Mouse (Mus musculus): ENCODE results near the gene Epn2. TPM values are rescaled to one million over a fixed set of nuclear protein-coding genes. Genes with fewer than 3 reads are reported as not detected.

The Epn2 gene
- polyA plus RNA-seq, 1 experiment from 2014 or later, result 19.7 TPM

DNA sequence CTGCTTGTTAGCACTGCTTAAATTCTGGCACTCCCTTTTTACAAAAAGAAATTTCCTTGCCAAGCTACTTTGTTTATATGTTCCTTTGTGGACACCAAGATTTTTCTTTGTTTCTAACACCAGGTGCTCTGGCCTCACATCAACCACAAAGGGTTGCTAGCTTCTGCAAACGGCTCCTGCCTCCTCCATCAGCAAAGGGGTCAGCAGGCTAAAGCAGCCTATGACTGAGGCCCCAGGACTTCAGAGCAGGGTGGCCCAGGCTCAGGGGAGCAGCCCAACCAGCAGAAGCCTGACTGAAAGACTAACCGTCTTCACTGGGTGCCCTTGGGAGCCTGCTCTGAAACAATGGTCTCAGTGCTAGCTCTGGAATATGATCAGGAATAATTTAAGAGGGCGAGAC, 22.0 kb upstream of the Epn2 start:
- Histone ChIP-seq H3K4me3 (ENCODE audit: low read length) (no peak overlapping the region), H3K4me1 (ENCODE audit: control insufficient read depth, insufficient read depth, low read length) (no peaks in the 10 kb centered on the region), H3K36me3 (ENCODE audit: control insufficient read depth, insufficient read depth) (no peaks in the 10 kb centered on the region), H3K27me3 (ENCODE audit: control insufficient read depth, insufficient read depth, low read length) (no peaks in the 10 kb centered on the region), H3K9ac (ENCODE audit: low read length) (no peak overlapping the region), H3K4me2 (ENCODE audit: low read depth, low read length) (no peak overlapping the region), H3K27ac (ENCODE audit: low read length) (no peak overlapping the region), H3K9me3 (replicated peaks; ENCODE audit: control insufficient read depth, low read length) (peaks cover 2% of the 10 kb centered on the region)
- no peak for ATAC-seq (replicated peaks; ENCODE audit: extremely low read depth, insufficient read depth, low FRiP score)
- WGBS, result 48% methylated on average over 3 of the region's 3 CpGs

DNA sequence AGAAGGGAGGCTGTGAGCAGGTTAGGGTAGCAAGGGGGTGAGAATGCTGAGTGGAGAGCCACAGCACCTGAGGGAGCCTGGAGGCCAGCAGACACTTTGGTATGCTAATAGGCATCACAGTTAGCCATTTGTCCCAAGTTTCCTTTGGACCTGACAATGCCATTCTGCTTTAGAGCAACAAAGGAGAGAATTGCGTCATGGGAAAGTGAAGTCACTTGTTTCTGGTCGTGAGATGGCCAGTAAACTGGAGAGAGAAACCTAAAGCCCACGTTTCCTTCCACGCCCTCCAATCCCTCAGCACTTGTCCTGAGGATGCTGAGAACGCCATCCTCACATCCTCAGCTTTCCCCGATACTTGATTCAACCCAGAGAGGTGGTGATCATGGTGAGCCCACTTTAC, 18.9 kb upstream of the Epn2 start:
- H3K9me3 ChIP-seq (replicated peaks; ENCODE audit: control insufficient read depth, low read length), result 0 out of 2 replicates have a peak, but pooled peaks cover under 1% of the 10 kb centered on the region
- no peak overlapping the region for H3K9ac ChIP-seq (ENCODE audit: low read length)
- 47% methylated on average over 6 of the region's 6 CpGs for WGBS
- no peak overlapping the region for H3K4me3 ChIP-seq (ENCODE audit: low read length)
- H3K27ac ChIP-seq (ENCODE audit: low read length), result no peak overlapping the region
- no peaks in the 10 kb centered on the region for H3K36me3 ChIP-seq (ENCODE audit: control insufficient read depth, insufficient read depth)
- H3K4me2 ChIP-seq (ENCODE audit: low read depth, low read length), result no peak overlapping the region
- no peak for ATAC-seq (replicated peaks; ENCODE audit: extremely low read depth, insufficient read depth, low FRiP score)
- H3K4me1 ChIP-seq (ENCODE audit: control insufficient read depth, insufficient read depth, low read length), result no peaks in the 10 kb centered on the region
- no peaks in the 10 kb centered on the region for H3K27me3 ChIP-seq (ENCODE audit: control insufficient read depth, insufficient read depth, low read length)

- H3K4me2 ChIP-seq (ENCODE audit: low read depth, low read length), result no peak overlapping the region
- 81% methylated on average over 2 of the region's 2 CpGs for WGBS
- H3K27ac ChIP-seq (ENCODE audit: low read length), result no peak overlapping the region
- H3K4me3 ChIP-seq (ENCODE audit: low read length), result no peak overlapping the region
- H3K4me1 ChIP-seq (ENCODE audit: control insufficient read depth, insufficient read depth, low read length), result no peaks in the 10 kb centered on the region
- H3K9ac ChIP-seq (ENCODE audit: low read length), result no peak overlapping the region
- no peak for ATAC-seq (replicated peaks; ENCODE audit: extremely low read depth, insufficient read depth, low FRiP score)
- H3K27me3 ChIP-seq (ENCODE audit: control insufficient read depth, insufficient read depth, low read length), result no peaks in the 10 kb centered on the region
- H3K9me3 ChIP-seq (replicated peaks; ENCODE audit: control insufficient read depth, low read length), result 0 out of 2 replicates have a peak, but pooled peaks cover 4% of the 10 kb centered on the region
- H3K36me3 ChIP-seq (ENCODE audit: control insufficient read depth, insufficient read depth), result no peaks in the 10 kb centered on the region
These were observed 18.0 kb upstream of the Epn2 start for GRCm38 (mm10) chr11:61597471-61597870.

GRCm38 (mm10) chr11:61593069-61593468, 13.6 kb upstream of the Epn2 start:
- Histone ChIP-seq H3K4me3 (ENCODE audit: low read length) (no peak overlapping the region), H3K27me3 (ENCODE audit: control insufficient read depth, insufficient read depth, low read length) (no peaks in the 10 kb centered on the region), H3K9ac (ENCODE audit: low read length) (no peak overlapping the region), H3K4me2 (ENCODE audit: low read depth, low read length) (no peak overlapping the region), H3K27ac (ENCODE audit: low read length) (no peak overlapping the region), H3K9me3 (replicated peaks; ENCODE audit: control insufficient read depth, low read length) (0 out of 2 replicates have a peak, but pooled peaks cover 4% of the 10 kb centered on the region), H3K4me1 (ENCODE audit: control insufficient read depth, insufficient read depth, low read length) (no peaks in the 10 kb centered on the region), H3K36me3 (ENCODE audit: control insufficient read depth, insufficient read depth) (no peaks in the 10 kb centered on the region)
- no peak for ATAC-seq (replicated peaks; ENCODE audit: extremely low read depth, insufficient read depth, low FRiP score)

- Histone ChIP-seq H3K9ac (ENCODE audit: low read length) (no peak overlapping the region), H3K36me3 (ENCODE audit: control insufficient read depth, insufficient read depth) (no peaks in the 10 kb centered on the region), H3K27me3 (ENCODE audit: control insufficient read depth, insufficient read depth, low read length) (no peaks in the 10 kb centered on the region), H3K4me1 (ENCODE audit: control insufficient read depth, insufficient read depth, low read length) (no peaks in the 10 kb centered on the region), H3K9me3 (replicated peaks; ENCODE audit: control insufficient read depth, low read length) (0 out of 2 replicates have a peak, but pooled peaks cover 4% of the 10 kb centered on the region), H3K4me2 (ENCODE audit: low read depth, low read length) (no peak overlapping the region), H3K27ac (ENCODE audit: low read length) (no peak overlapping the region), H3K4me3 (ENCODE audit: low read length) (no peak overlapping the region)
- ATAC-seq (replicated peaks; ENCODE audit: extremely low read depth, insufficient read depth, low FRiP score), result no peak
- WGBS, result 82% methylated on average over 3 of the region's 3 CpGs
These were observed 12.6 kb upstream of the Epn2 start for GRCm38 (mm10) chr11:61592061-61592460.

- Histone ChIP-seq H3K27me3 (ENCODE audit: control insufficient read depth, insufficient read depth, low read length) (no peaks in the 10 kb centered on the region), H3K4me1 (ENCODE audit: control insufficient read depth, insufficient read depth, low read length) (no peaks in the 10 kb centered on the region), H3K4me2 (ENCODE audit: low read depth, low read length) (0 out of 2 replicates have a peak overlapping the region, but pooled peaks have one; percentile 7), H3K27ac (ENCODE audit: low read length) (peak overlapping the region; percentile 24; the same call in 1 of the 2 replicates), H3K4me3 (ENCODE audit: low read length) (no peak overlapping the region), H3K9ac (ENCODE audit: low read length) (no peak overlapping the region), H3K36me3 (ENCODE audit: control insufficient read depth, insufficient read depth) (no peaks in the 10 kb centered on the region), H3K9me3 (replicated peaks; ENCODE audit: control insufficient read depth, low read length) (0 out of 2 replicates have a peak, but pooled peaks cover 4% of the 10 kb centered on the region)
- WGBS, result 52% methylated on average over 7 of the region's 7 CpGs
- ATAC-seq (replicated peaks; ENCODE audit: extremely low read depth, insufficient read depth, low FRiP score), result no peak
These were observed 11.2 kb upstream of the Epn2 start for GRCm38 (mm10) chr11:61590516-61591213.

DNA sequence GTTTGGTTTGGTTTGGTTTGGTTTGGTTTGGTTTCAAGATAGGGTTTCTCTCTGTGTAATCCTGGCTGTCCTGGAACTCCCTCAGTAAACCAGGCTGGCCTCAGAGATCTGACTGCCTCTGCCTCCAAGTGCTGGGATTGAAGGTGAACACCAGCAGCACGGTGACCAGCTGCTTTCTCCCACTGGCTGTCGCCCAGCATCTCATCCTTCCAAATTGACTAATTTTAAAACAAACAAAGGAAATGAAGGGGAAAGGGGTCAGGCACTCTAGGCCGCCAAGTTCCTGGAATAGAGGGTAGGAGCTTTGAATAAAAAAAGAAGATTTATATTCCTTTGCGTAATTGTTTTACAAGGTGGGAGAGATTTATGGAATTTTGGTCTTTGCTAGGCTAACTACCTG, 5.9 kb upstream of the Epn2 start:
- H3K27me3 ChIP-seq (ENCODE audit: control insufficient read depth, insufficient read depth, low read length), result no peaks in the 10 kb centered on the region
- 61% methylated on average over 4 of the region's 4 CpGs for WGBS
- no peaks in the 10 kb centered on the region for H3K9me3 ChIP-seq (replicated peaks; ENCODE audit: control insufficient read depth, low read length)
- H3K27ac ChIP-seq (ENCODE audit: low read length), result no peak overlapping the region
- no peak overlapping the region for H3K4me2 ChIP-seq (ENCODE audit: low read depth, low read length)
- no peak overlapping the region for H3K9ac ChIP-seq (ENCODE audit: low read length)
- no peaks in the 10 kb centered on the region for H3K36me3 ChIP-seq (ENCODE audit: control insufficient read depth, insufficient read depth)
- no peaks in the 10 kb centered on the region for H3K4me1 ChIP-seq (ENCODE audit: control insufficient read depth, insufficient read depth, low read length)
- no peak for ATAC-seq (replicated peaks; ENCODE audit: extremely low read depth, insufficient read depth, low FRiP score)
- no peak overlapping the region for H3K4me3 ChIP-seq (ENCODE audit: low read length)

- no peaks in the 10 kb centered on the region for H3K36me3 ChIP-seq (ENCODE audit: control insufficient read depth, insufficient read depth)
- H3K4me1 ChIP-seq (ENCODE audit: control insufficient read depth, insufficient read depth, low read length), result no peaks in the 10 kb centered on the region
- 78% methylated on average over 4 of the region's 4 CpGs for WGBS
- no peak for ATAC-seq (replicated peaks; ENCODE audit: extremely low read depth, insufficient read depth, low FRiP score)
- no peak overlapping the region for H3K9ac ChIP-seq (ENCODE audit: low read length)
- no peak overlapping the region for H3K4me3 ChIP-seq (ENCODE audit: low read length)
- H3K27me3 ChIP-seq (ENCODE audit: control insufficient read depth, insufficient read depth, low read length), result no peaks in the 10 kb centered on the region
- H3K4me2 ChIP-seq (ENCODE audit: low read depth, low read length), result no peak overlapping the region
- H3K27ac ChIP-seq (ENCODE audit: low read length), result no peak overlapping the region
- H3K9me3 ChIP-seq (replicated peaks; ENCODE audit: control insufficient read depth, low read length), result no peaks in the 10 kb centered on the region
These were observed 5.3 kb upstream of the Epn2 start for GRCm38 (mm10) chr11:61584830-61585229.

DNA sequence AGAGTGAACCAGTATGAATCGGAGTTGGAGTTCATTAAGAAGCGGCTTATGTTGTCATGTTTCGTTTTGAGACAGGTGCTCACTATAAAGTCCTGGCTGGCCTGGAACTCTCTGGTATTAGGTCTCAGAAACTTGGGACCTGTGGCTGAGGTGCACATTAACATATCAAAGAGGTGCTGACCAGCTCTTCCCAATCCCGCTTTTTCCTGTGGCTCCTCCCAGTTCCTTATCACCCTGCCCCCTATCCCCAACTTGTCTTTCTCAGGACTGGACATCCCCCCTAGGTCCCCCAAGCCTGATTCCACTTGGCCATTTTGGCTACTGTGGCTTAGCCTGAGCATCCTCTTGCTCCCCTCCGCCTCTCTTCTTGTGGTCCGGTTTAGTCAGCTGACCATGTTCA, 4.6 kb upstream of the Epn2 start:
- Histone ChIP-seq H3K27ac (ENCODE audit: low read length) (no peak overlapping the region), H3K4me2 (ENCODE audit: low read depth, low read length) (no peak overlapping the region), H3K9ac (ENCODE audit: low read length) (no peak overlapping the region), H3K4me1 (ENCODE audit: control insufficient read depth, insufficient read depth, low read length) (no peaks in the 10 kb centered on the region), H3K36me3 (ENCODE audit: control insufficient read depth, insufficient read depth) (no peaks in the 10 kb centered on the region), H3K4me3 (ENCODE audit: low read length) (no peak overlapping the region), H3K27me3 (ENCODE audit: control insufficient read depth, insufficient read depth, low read length) (no peaks in the 10 kb centered on the region), H3K9me3 (replicated peaks; ENCODE audit: control insufficient read depth, low read length) (no peaks in the 10 kb centered on the region)
- no peak for ATAC-seq (replicated peaks; ENCODE audit: extremely low read depth, insufficient read depth, low FRiP score)
- 79% methylated on average over 6 of the region's 6 CpGs for WGBS

Measured in heart, embryonic 16.5 days (tissue).